Mouse (Mus musculus): ENCODE results near the gene Kmt5a. TPM values are rescaled to one million over a fixed set of nuclear protein-coding genes. Genes with fewer than 3 reads are reported as not detected.
A peak's percentile ranks its signal among the peaks of the same experiment; 100 is the strongest.

Kmt5a gene
- polyA plus RNA-seq, 1 experiment from 2014 or later = 57.7 TPM

DNA sequence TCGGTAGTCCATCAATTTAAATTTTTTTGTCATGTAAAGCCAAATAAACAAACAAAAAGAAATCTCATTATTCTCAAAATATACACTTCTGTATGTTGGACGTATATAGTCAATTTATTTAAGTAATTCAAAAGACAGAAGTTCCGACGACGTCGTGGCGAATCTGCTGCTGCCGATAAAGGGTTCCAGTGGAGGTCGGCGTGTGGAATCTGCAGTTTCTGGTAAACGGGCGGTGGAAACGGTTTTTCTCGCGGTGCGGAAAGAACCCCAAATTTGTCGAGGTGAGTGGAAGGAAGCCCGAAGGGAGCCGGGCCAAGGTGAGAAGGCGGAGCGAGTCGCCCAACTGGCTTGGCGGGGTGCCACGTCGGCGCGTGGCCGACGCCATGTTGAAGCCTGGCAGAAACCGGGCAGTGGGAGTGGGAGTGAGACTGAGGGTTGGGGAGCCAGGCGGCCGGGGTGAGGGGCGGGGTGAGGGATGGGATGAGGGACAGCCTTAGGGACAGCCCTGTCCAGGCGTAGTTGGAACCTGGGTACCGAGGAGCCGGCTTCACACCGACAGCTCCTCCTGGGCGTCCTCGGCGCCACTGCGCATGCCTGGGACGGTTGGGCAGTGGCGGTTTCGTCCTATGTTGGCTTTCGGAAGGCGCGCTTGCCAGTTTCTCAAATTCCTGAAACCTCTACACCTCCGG, 43.4 kb downstream of the Kmt5a start, which contains the start of gene Snrnp35:
TSS of gene Snrnp35 (plus strand) at position 169 of the 689 bp plus-strand sequence.
- Histone ChIP-seq H3K9ac (ENCODE audit: low read length) (peak within 1 kb of the TSS; percentile 89), H3K4me2 (ENCODE audit: low read length) (peak within 1 kb of the TSS; percentile 53), H3K9me3 (ENCODE audit: control insufficient read depth, low read length) (no peaks in the 10 kb centered on the region), H3K27ac (ENCODE audit: low read depth) (peak within 1 kb of the TSS; percentile 97), H3K4me3 (ENCODE audit: low read depth, low read length) (peak within 1 kb of the TSS; percentile 60), H3K36me3 (ENCODE audit: control insufficient read depth, insufficient read depth, low read length) (no peaks in the 10 kb centered on the region), H3K4me1 (replicated peaks; ENCODE audit: control insufficient read depth, insufficient read depth, low read length) (peaks cover 5% of the 10 kb centered on the region; the same call in 1 of the 2 replicates), H3K27me3 (replicated peaks; ENCODE audit: control insufficient read depth, insufficient read depth, low read length) (no peaks in the 10 kb centered on the region)
- peak; percentile 99 for DNase-seq (ENCODE audit: low spot score)
- ATAC-seq (replicated peaks; ENCODE audit: low FRiP score, low TSS enrichment, low read depth) = peak; percentile 94
- WGBS = under 1% methylated on average over 48 of the region's 48 CpGs

DNA sequence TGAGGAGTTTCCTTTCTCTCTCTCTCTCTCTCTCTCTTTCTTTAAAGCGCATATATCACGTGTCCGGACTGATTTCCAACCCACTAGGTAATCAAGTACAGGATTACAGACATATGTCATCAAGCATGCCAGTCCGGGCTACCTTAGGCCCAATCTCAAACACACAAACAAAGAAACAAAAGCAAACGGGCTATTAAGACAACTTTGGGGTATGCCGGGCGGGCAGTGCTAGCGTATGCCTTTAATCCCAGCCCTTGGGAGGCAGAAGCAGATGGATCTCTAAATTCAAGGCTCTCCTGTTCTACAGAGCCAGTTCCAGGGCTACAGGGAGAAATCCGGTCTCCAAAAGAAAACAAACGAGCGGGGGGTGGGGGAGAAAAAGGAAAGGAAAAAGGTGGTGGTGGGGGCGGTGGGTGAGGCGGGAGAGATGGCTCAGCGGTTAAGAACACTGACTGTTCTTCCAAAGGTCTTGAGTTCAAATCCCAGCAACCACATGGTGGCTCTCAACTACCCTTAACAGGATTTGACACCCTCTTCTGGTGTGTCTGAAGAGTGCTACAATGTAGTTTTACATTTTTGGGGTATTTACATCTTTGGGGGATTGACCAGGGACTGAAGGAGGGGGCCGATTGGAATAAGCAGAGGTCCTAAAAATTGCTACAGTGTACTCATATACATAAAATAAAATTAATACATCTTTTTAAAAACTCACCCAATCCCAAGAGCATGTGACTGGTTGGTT, 44.1 kb downstream of the Kmt5a start:
- Histone ChIP-seq H3K27ac (ENCODE audit: low read depth) (peak overlapping the region; percentile 97), H3K27me3 (replicated peaks; ENCODE audit: control insufficient read depth, insufficient read depth, low read length) (no peaks in the 10 kb centered on the region), H3K4me3 (ENCODE audit: low read depth, low read length) (peak overlapping the region; percentile 60), H3K9ac (ENCODE audit: low read length) (peak overlapping the region; percentile 89), H3K9me3 (ENCODE audit: control insufficient read depth, low read length) (no peaks in the 10 kb centered on the region), H3K36me3 (ENCODE audit: control insufficient read depth, insufficient read depth, low read length) (no peaks in the 10 kb centered on the region), H3K4me1 (replicated peaks; ENCODE audit: control insufficient read depth, insufficient read depth, low read length) (no peaks in the 10 kb centered on the region), H3K4me2 (ENCODE audit: low read length) (peak overlapping the region; percentile 53)
- ATAC-seq (replicated peaks; ENCODE audit: low FRiP score, low TSS enrichment, low read depth) (peak; percentile 47; the same call in 1 of the 2 replicates), DNase-seq (ENCODE audit: low spot score) (no peak)
- WGBS = 6% methylated on average over 15 of the region's 15 CpGs

- ATAC-seq (replicated peaks; ENCODE audit: low FRiP score, low TSS enrichment, low read depth) (no peak), DNase-seq (ENCODE audit: low spot score) (no peak)
- Histone ChIP-seq H3K9ac (ENCODE audit: low read length) (no peak overlapping the region), H3K36me3 (ENCODE audit: control insufficient read depth, insufficient read depth, low read length) (peaks cover 6% of the 10 kb centered on the region; the same call in 1 of the 2 replicates), H3K4me2 (ENCODE audit: low read length) (no peak overlapping the region), H3K27ac (ENCODE audit: low read depth) (no peak overlapping the region), H3K9me3 (ENCODE audit: control insufficient read depth, low read length) (no peaks in the 10 kb centered on the region), H3K27me3 (replicated peaks; ENCODE audit: control insufficient read depth, insufficient read depth, low read length) (no peaks in the 10 kb centered on the region), H3K4me1 (replicated peaks; ENCODE audit: control insufficient read depth, insufficient read depth, low read length) (no peaks in the 10 kb centered on the region), H3K4me3 (ENCODE audit: low read depth, low read length) (no peak overlapping the region)
- WGBS = 92% methylated on average over 5 of the region's 5 CpGs
Observed at GRCm38 (mm10) chr5:124485654-124486053, 45.9 kb downstream of the Kmt5a start.

- Histone ChIP-seq H3K4me1 (replicated peaks; ENCODE audit: control insufficient read depth, insufficient read depth, low read length) (no peaks in the 10 kb centered on the region), H3K27me3 (replicated peaks; ENCODE audit: control insufficient read depth, insufficient read depth, low read length) (no peaks in the 10 kb centered on the region), H3K4me3 (ENCODE audit: low read depth, low read length) (no peak overlapping the region), H3K9me3 (ENCODE audit: control insufficient read depth, low read length) (no peaks in the 10 kb centered on the region), H3K36me3 (ENCODE audit: control insufficient read depth, insufficient read depth, low read length) (peaks cover 38% of the 10 kb centered on the region), H3K9ac (ENCODE audit: low read length) (no peak overlapping the region), H3K4me2 (ENCODE audit: low read length) (no peak overlapping the region), H3K27ac (ENCODE audit: low read depth) (no peak overlapping the region)
- no peak for DNase-seq (ENCODE audit: low spot score)
- WGBS = 75% methylated on average over 3 of the region's 3 CpGs
- ATAC-seq (replicated peaks; ENCODE audit: low FRiP score, low TSS enrichment, low read depth) = no peak
Observed at GRCm38 (mm10) chr5:124488885-124489284, 49.2 kb downstream of the Kmt5a start.

GRCm38 (mm10) chr5:124491732-124492131, 52.0 kb downstream of the Kmt5a start:
- Histone ChIP-seq H3K27me3 (replicated peaks; ENCODE audit: control insufficient read depth, insufficient read depth, low read length) (no peaks in the 10 kb centered on the region), H3K4me3 (ENCODE audit: low read depth, low read length) (no peak overlapping the region), H3K4me2 (ENCODE audit: low read length) (no peak overlapping the region), H3K9me3 (ENCODE audit: control insufficient read depth, low read length) (no peaks in the 10 kb centered on the region), H3K4me1 (replicated peaks; ENCODE audit: control insufficient read depth, insufficient read depth, low read length) (no peaks in the 10 kb centered on the region), H3K9ac (ENCODE audit: low read length) (no peak overlapping the region), H3K36me3 (ENCODE audit: control insufficient read depth, insufficient read depth, low read length) (peaks cover 53% of the 10 kb centered on the region), H3K27ac (ENCODE audit: low read depth) (no peak overlapping the region)
- ATAC-seq (replicated peaks; ENCODE audit: low FRiP score, low TSS enrichment, low read depth) (no peak), DNase-seq (ENCODE audit: low spot score) (no peak)
- 70% methylated on average over 4 of the region's 4 CpGs for WGBS

- no peak overlapping the region for H3K9ac ChIP-seq (ENCODE audit: low read length)
- H3K9me3 ChIP-seq (ENCODE audit: control insufficient read depth, low read length) = no peaks in the 10 kb centered on the region
- H3K4me1 ChIP-seq (replicated peaks; ENCODE audit: control insufficient read depth, insufficient read depth, low read length) = no peaks in the 10 kb centered on the region
- WGBS = 89% methylated on average over 4 of the region's 4 CpGs
- H3K36me3 ChIP-seq (ENCODE audit: control insufficient read depth, insufficient read depth, low read length) = peaks cover 53% of the 10 kb centered on the region
- H3K27ac ChIP-seq (ENCODE audit: low read depth) = no peak overlapping the region
- no peak overlapping the region for H3K4me2 ChIP-seq (ENCODE audit: low read length)
- DNase-seq (ENCODE audit: low spot score) (no peak), ATAC-seq (replicated peaks; ENCODE audit: low FRiP score, low TSS enrichment, low read depth) (no peak)
- H3K27me3 ChIP-seq (replicated peaks; ENCODE audit: control insufficient read depth, insufficient read depth, low read length) = no peaks in the 10 kb centered on the region
- H3K4me3 ChIP-seq (ENCODE audit: low read depth, low read length) = no peak overlapping the region
Observed at GRCm38 (mm10) chr5:124492618-124493017, 52.9 kb downstream of the Kmt5a start.

- DNase-seq (ENCODE audit: low spot score) = no peak
- Histone ChIP-seq H3K4me3 (ENCODE audit: low read depth, low read length) (no peak overlapping the region), H3K9ac (ENCODE audit: low read length) (no peak overlapping the region), H3K4me1 (replicated peaks; ENCODE audit: control insufficient read depth, insufficient read depth, low read length) (no peaks in the 10 kb centered on the region), H3K27me3 (replicated peaks; ENCODE audit: control insufficient read depth, insufficient read depth, low read length) (no peaks in the 10 kb centered on the region), H3K9me3 (ENCODE audit: control insufficient read depth, low read length) (no peaks in the 10 kb centered on the region), H3K36me3 (ENCODE audit: control insufficient read depth, insufficient read depth, low read length) (peaks cover 53% of the 10 kb centered on the region), H3K4me2 (ENCODE audit: low read length) (no peak overlapping the region), H3K27ac (ENCODE audit: low read depth) (no peak overlapping the region)
- ATAC-seq (replicated peaks; ENCODE audit: low FRiP score, low TSS enrichment, low read depth) = no peak
- 84% methylated on average over 11 of the region's 11 CpGs for WGBS
Observed at GRCm38 (mm10) chr5:124493455-124493854, 53.7 kb downstream of the Kmt5a start.

- H3K9ac ChIP-seq (ENCODE audit: low read length) = no peak overlapping the region
- no peak overlapping the region for H3K4me3 ChIP-seq (ENCODE audit: low read depth, low read length)
- no peak overlapping the region for H3K4me2 ChIP-seq (ENCODE audit: low read length)
- 70% methylated on average over 7 of the region's 7 CpGs for WGBS
- no peaks in the 10 kb centered on the region for H3K27me3 ChIP-seq (replicated peaks; ENCODE audit: control insufficient read depth, insufficient read depth, low read length)
- H3K36me3 ChIP-seq (ENCODE audit: control insufficient read depth, insufficient read depth, low read length) = peaks cover 51% of the 10 kb centered on the region
- no peaks in the 10 kb centered on the region for H3K9me3 ChIP-seq (ENCODE audit: control insufficient read depth, low read length)
- no peak for ATAC-seq (replicated peaks; ENCODE audit: low FRiP score, low TSS enrichment, low read depth)
- DNase-seq (ENCODE audit: low spot score) = no peak
- H3K27ac ChIP-seq (ENCODE audit: low read depth) = no peak overlapping the region
- no peaks in the 10 kb centered on the region for H3K4me1 ChIP-seq (replicated peaks; ENCODE audit: control insufficient read depth, insufficient read depth, low read length)
Observed at GRCm38 (mm10) chr5:124495547-124495946, 55.8 kb downstream of the Kmt5a start.

Measured in intestine, embryonic 14.5 days (tissue).